7 mouse cellular contexts compared by ENCODE assay signal in the genomic region with DNA sequence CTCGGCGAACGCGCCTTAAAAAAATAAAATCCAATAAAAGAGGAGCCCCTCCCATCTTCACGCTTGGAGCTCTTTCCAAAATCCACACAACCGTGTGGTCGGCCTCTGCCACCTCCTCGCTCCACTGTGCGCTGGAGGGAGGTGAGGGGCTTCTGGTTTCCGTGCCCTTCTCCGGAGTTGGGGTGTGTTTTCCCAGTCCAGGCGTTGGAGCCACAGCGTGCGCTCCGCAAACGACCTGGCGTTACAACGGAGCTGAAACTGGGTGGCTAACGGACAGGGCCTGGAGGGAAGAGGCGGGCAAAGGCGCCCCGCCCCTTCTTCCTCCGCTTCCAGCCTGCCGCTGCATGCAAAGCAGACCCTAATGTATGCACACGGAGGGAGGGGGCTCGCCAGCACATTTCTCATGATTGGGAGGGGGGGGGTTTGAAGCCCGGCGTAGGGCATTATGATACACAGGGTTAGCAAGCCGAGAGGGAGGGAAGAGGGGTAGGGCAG. TPM values are rescaled to one million over a fixed set of nuclear protein-coding genes. Genes with fewer than 3 reads are reported as not detected.
A peak's percentile ranks its signal among the peaks of the same experiment; 100 is the strongest.
DNase-seq lines count a peak whose midpoint lies in the region; ATAC-seq and TF ChIP-seq lines count a peak whose summit lies in the region.

No protein-coding gene starts in this region.

- peak overlapping the region; percentile 63 for H3K4me3 ChIP-seq in intestine, embryonic 16.5 days (ENCODE audit: low read length)
- peak overlapping the region; percentile 94 for H3K4me3 ChIP-seq in small intestine, adult 2 months (ENCODE audit: low read depth, low read length)

- H3K9me3 ChIP-seq in intestine, embryonic 16.5 days (ENCODE audit: control insufficient read depth, low read length): no peaks in the 10 kb centered on the region

- H3K27ac ChIP-seq in intestine, embryonic 16.5 days (ENCODE audit: low read length): peak overlapping the region; percentile 93
- peak overlapping the region; percentile 76 for H3K27ac ChIP-seq in small intestine, adult 2 months (ENCODE audit: insufficient read depth, low read depth, low read length)

- intact Hi-C loops in left cerebral cortex, postnatal 36 days (cut with DNase I): loop anchor here (2.0 to 5.0 kb wide), 2 partner anchors 39 to 45 kb away; a partner anchor contains a TSS

- peak overlapping the region; percentile 75 for H3K9ac ChIP-seq in intestine, embryonic 16.5 days (ENCODE audit: low read depth, low read length)

- peak; percentile 85 for DNase-seq in adrenal gland, postnatal 10 days
- peak; percentile 77 for DNase-seq in embryo, embryonic 11.5 days (ENCODE audit: low read depth, low spot score)
- peak; percentile 31 to 69 for DNase-seq in gastrocnemius, postnatal 4 days (ENCODE audit: low spot score in 2 of 2)
- peak; percentile 66 to 67 for DNase-seq in left cerebral cortex, postnatal 36 days (ENCODE audit: low spot score in 2 of 2)
- DNase-seq in mesoderm, embryonic 11.5 days (ENCODE audit: low read depth, low spot score): peak; percentile 86

- under 1% methylated on average over 29 of the region's 29 CpGs for WGBS in intestine, embryonic 16.5 days
- WGBS in small intestine, adult 2 months: under 1% methylated on average over 28 of the region's 29 CpGs

- peaks cover 34% of the 10 kb centered on the region for H3K4me1 ChIP-seq in intestine, embryonic 16.5 days (ENCODE audit: control insufficient read depth, insufficient read depth, low read length)
- H3K4me1 ChIP-seq in small intestine, adult 2 months (ENCODE audit: control insufficient read depth, insufficient read depth, insufficient read length, low read length): peaks cover 8% of the 10 kb centered on the region; the same call in 1 of the 2 replicates

- no peaks in the 10 kb centered on the region for H3K27me3 ChIP-seq in intestine, embryonic 16.5 days (replicated peaks; ENCODE audit: control insufficient read depth, insufficient read depth, low read length)
- no peaks in the 10 kb centered on the region for H3K27me3 ChIP-seq in small intestine, adult 2 months (ENCODE audit: control insufficient read depth, insufficient read depth, low read length)

- TF ChIP-seq CTCF in small intestine, adult 2 months (IDR thresholded peaks at IDR 0.05; ENCODE audit: extremely low read depth, insufficient read length, insufficient replicate concordance, low read depth, low read length): no peak

- peak; percentile 71 for ATAC-seq in intestine, embryonic 16.5 days

- H3K4me2 ChIP-seq in intestine, embryonic 16.5 days (ENCODE audit: low read depth, low read length): peak overlapping the region; percentile 97

- H3K36me3 ChIP-seq in intestine, embryonic 16.5 days (ENCODE audit: control insufficient read depth, insufficient read depth, low read length): no peaks in the 10 kb centered on the region
- 0 out of 2 replicates have a peak, but pooled peaks cover 1% of the 10 kb centered on the region for H3K36me3 ChIP-seq in small intestine, adult 2 months (ENCODE audit: control insufficient read depth, insufficient read depth, low read length)

- TF ChIP-seq POLR2A in small intestine, adult 2 months (IDR thresholded peaks at IDR 0.05; ENCODE audit: low read depth, low read length): peak; percentile 34; the same call in 1 of the 2 replicates

RNA-seq across cellular contexts. Expression of a gene that starts 0.9 kb away (rescaled TPM):
- 10 to 100 TPM; 21.4 to 34.8 TPM for total RNA-seq in adrenal gland, postnatal 10 days (2021)
- 10 to 100 TPM; 27.6 to 31.5 TPM for total RNA-seq in gastrocnemius, postnatal 4 days (2021)
- 5.3 and 7.7 TPM in 2 replicates for polyA plus RNA-seq in intestine, embryonic 16.5 days (2015; fragmentation: Nextera tagmentation; extraction: Ambion mirVana)
- total RNA-seq in left cerebral cortex, postnatal 36 days (2021): 10 to 100 TPM; 52.2 to 79.3 TPM
- 6.8 and 12.2 TPM in 2 replicates for polyA plus RNA-seq in small intestine, adult 2 months (2012; rRNA removed)

RNA-seq across cellular contexts. Expression of a gene that starts 38.6 kb away (rescaled TPM):
- 100 to 1,000 TPM; 796 to 905 TPM for total RNA-seq in adrenal gland, postnatal 10 days (2021)
- 100 to 1,000 TPM; 631 to 643 TPM for total RNA-seq in gastrocnemius, postnatal 4 days (2021)
- polyA plus RNA-seq in intestine, embryonic 16.5 days (2015; fragmentation: Nextera tagmentation; extraction: Ambion mirVana): 937 and 949 TPM in 2 replicates
- 100 to 1,000 TPM; 303 to 311 TPM for total RNA-seq in left cerebral cortex, postnatal 36 days (2021)
- 72.7 and 102 TPM in 2 replicates for polyA plus RNA-seq in small intestine, adult 2 months (2012; rRNA removed)

Comparison
In these comparisons a context has a peak if more than half of its experiments do, and no peak if none do; other contexts are left out.
1. Peak in every context shown above with its lines: DNase-seq, ATAC-seq, H3K4me3 ChIP-seq and H3K27ac ChIP-seq.